Mouse (Mus musculus) forebrain, embryonic 14.5 days (tissue): ENCODE results near the gene Ccdc159. TPM values are rescaled to one million over a fixed set of nuclear protein-coding genes. Genes with fewer than 3 reads are reported as not detected.
A peak's percentile ranks its signal among the peaks of the same experiment; 100 is the strongest.

Experiments
- ATAC-seq: fragments of 200-750 bp; cut with Nextera tagmentation; 2 replicates; pipeline ENCODE4 v1.8.0; 2017; ENCODE audit warnings: mild to moderate bottlenecking, moderate library complexity
- DNase-seq: peaks from one replicate; pipeline ENCODE4 v3.0.0-alpha.2; 2015; ENCODE audit warnings: low spot score
- H3K27ac ChIP-seq: fragments of 300-500 bp; sonication (generic); 2 replicates; pipeline ENCODE4 v1.5.1; 2014; ENCODE audit warnings: low read depth, mild to moderate bottlenecking, control low read depth, low read length, moderate library complexity
- H3K27me3 ChIP-seq: fragments of 300-500 bp; sonication (generic); replicated peaks from 2 replicates; pipeline ENCODE4 v1.6.1; 2014; ENCODE audit warnings: low read length, control low read depth, mixed read lengths; ENCODE audit not compliant: control insufficient read depth, insufficient read depth
- H3K36me3 ChIP-seq: fragments of 300-500 bp; sonication (generic); 2 replicates; pipeline ENCODE4 v1.6.1; 2014; ENCODE audit warnings: low read length, control low read depth; ENCODE audit not compliant: control insufficient read depth, insufficient read depth
- H3K4me1 ChIP-seq: fragments of 300-500 bp; sonication (generic); 2 replicates; pipeline ENCODE4 v1.6.1; 2014; ENCODE audit warnings: antibody characterized with exemption, low read length, control low read depth; ENCODE audit not compliant: control insufficient read depth, insufficient read depth
- H3K4me2 ChIP-seq: fragments of 300-500 bp; sonication (generic); 2 replicates; pipeline ENCODE4 v1.6.1; 2014; ENCODE audit warnings: mild to moderate bottlenecking, control low read depth, low read length
- H3K4me3 ChIP-seq: fragments of 300-500 bp; sonication (generic); 2 replicates; pipeline ENCODE4 v1.5.1; 2014; ENCODE audit warnings: low read depth, low read length, control low read depth
- H3K9ac ChIP-seq: fragments of 300-500 bp; sonication (generic); 2 replicates; pipeline ENCODE4 v1.6.1; 2014; ENCODE audit warnings: mild to moderate bottlenecking, low read length, control low read depth, moderate library complexity
- H3K9me3 ChIP-seq: fragments of 300-500 bp; sonication (generic); replicated peaks from 2 replicates; pipeline ENCODE4 v1.6.1; 2016; ENCODE audit warnings: low read length, control low read depth, mixed read lengths; ENCODE audit not compliant: control insufficient read depth
- WGBS: fragments of 180-500 bp; shearing (Covaris S2); extraction: QIAGEN DNeasy Blood & Tissue Kit; methylation state at CpG from one replicate; pipeline ENCODE4 v1.1.7; 2014; 5-methylcytosine and 5-hydroxymethylcytosine counted together
- polyA plus RNA-seq: library from polyadenylated mRNA; unstranded; fragments of >200 nt; fragmentation: Nextera tagmentation; extraction: Ambion mirVana; gene quantifications from 2 replicates; pipeline ENCODE4 v1.2.1, GENCODE M21; 2014

Ccdc159 gene
- polyA plus RNA-seq, 1 experiment from 2014 or later, result 3.5 TPM

DNA sequence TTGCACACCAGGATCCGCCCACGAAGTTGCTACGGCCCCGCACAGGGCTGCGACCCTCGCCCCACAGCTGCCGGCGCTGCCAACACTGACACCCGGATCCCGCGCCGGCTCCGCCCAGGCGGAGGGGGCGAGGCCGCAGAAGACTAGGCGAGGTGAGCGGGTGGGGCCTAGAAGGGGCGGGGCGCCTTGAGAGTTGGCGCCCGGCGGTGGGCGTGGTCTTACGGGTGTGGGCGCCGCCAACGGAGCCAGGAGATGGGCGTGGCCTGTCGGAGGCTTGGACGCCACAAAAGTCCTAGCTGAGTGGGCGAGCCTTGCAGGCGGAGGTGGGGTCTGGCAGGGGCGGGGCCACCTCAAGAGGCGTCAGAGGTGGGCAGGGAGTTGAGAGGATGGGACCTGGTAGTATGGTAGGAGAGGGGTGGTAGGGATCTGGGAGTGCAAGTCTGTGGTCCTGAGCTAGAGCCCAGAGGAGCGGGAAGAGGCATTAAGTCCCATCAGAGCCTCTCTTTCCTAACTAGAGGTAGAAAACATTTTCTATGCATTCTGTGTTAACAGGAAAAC, 9.2 kb upstream of the Ccdc159 start, which contains the start of gene Rab3d:
Gene Rab3d, minus strand, starts transcription at position 158 of the 558 bp plus-strand sequence.
- Histone ChIP-seq H3K27ac (peak within 1 kb of the TSS; percentile 86), H3K9ac (peak within 1 kb of the TSS; percentile 76), H3K4me1 (no peaks in the 10 kb centered on the region), H3K4me3 (peak within 1 kb of the TSS; percentile 60), H3K9me3 (no peaks in the 10 kb centered on the region), H3K4me2 (peak within 1 kb of the TSS; percentile 81), H3K36me3 (0 out of 2 replicates have a peak, but pooled peaks cover 6% of the 10 kb centered on the region), H3K27me3 (no peaks in the 10 kb centered on the region)
- under 1% methylated on average over 36 of the region's 36 CpGs for WGBS
- peak; percentile 97 for DNase-seq
- peak; percentile 95 for ATAC-seq

- no peaks in the 10 kb centered on the region for H3K4me1 ChIP-seq
- no peak for ATAC-seq
- no peak overlapping the region for H3K27ac ChIP-seq
Measured at GRCm38 (mm10) chr9:21918692-21919384, 8.4 kb upstream of the Ccdc159 start.

DNA sequence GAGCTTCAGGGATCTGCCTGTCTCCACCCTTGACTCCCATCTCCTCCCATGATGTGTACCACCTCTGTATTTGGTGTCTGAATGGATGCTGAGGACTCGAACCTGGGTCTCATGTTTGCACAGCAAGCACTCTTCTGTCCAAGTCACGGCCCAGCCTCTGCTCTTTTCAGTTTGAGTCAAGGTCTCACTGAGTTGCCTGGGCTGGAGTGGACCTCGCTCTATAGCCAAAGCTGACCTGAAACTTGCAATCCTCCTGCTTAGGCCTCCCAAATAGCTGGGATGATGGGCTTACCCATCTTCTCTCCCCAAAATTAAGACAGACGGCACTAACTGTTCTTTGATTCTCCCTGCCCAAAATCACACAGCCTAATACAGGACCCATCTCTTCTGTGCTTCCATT, 4.2 kb upstream of the Ccdc159 start:
- DNase-seq, result no peak
- no peak overlapping the region for H3K9ac ChIP-seq
- no peaks in the 10 kb centered on the region for H3K27me3 ChIP-seq
- H3K27ac ChIP-seq, result no peak overlapping the region
- no peak for ATAC-seq
- H3K4me2 ChIP-seq, result no peak overlapping the region
- H3K4me1 ChIP-seq, result peaks cover 7% of the 10 kb centered on the region; the same call in 1 of the 2 replicates
- no peak overlapping the region for H3K4me3 ChIP-seq
- 92% methylated on average over 4 of the region's 4 CpGs for WGBS
- H3K9me3 ChIP-seq, result no peaks in the 10 kb centered on the region
- H3K36me3 ChIP-seq, result no peaks in the 10 kb centered on the region

More at GRCm38 (mm10) chr9:21918692-21919384, 8.4 kb upstream of the Ccdc159 start:
- Histone ChIP-seq H3K9me3 (no peaks in the 10 kb centered on the region), H3K9ac (no peak overlapping the region), H3K36me3 (0 out of 2 replicates have a peak, but pooled peaks cover 6% of the 10 kb centered on the region), H3K4me2 (peak overlapping the region; percentile 81), H3K27me3 (no peaks in the 10 kb centered on the region), H3K4me3 (no peak overlapping the region)
- WGBS, result 25% methylated on average over 5 of the region's 5 CpGs
- DNase-seq, result no peak

DNA sequence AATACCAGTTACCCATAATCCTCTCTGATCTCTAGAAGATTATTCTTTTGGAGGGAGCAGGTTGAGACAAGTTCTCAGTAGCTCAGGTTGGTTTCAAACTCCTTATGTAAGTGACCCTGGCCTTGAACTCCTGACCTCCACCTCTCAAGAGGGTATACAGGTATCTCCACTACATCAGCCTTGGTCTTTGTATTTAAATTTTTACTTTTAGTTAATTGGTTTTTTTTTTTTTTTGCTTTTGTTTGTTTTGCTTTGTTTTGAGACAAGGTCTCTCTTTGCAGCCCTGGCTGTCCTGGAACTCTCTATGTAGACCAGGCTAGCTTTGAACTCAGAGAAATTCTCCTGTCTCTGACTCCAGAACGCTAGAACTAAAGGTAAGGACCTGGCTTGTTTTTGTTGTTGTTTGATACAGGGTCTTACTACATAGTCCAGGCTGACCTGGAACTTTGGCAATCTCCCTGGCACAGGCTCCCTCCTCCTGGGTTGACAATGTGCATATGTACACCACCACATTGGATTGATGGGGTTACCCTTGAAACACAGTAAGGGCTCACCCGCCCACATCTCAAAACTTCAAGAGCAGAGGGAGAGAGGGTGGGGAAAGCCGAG, 3.7 kb upstream of the Ccdc159 start:
- Histone ChIP-seq H3K4me2 (no peak overlapping the region), H3K9ac (no peak overlapping the region), H3K9me3 (no peaks in the 10 kb centered on the region), H3K27me3 (no peaks in the 10 kb centered on the region), H3K4me3 (no peak overlapping the region), H3K27ac (no peak overlapping the region), H3K4me1 (peaks cover 7% of the 10 kb centered on the region; the same call in 1 of the 2 replicates), H3K36me3 (no peaks in the 10 kb centered on the region)
- 90% methylated on average over 3 of the region's 3 CpGs for WGBS
- ATAC-seq (no peak), DNase-seq (no peak)

GRCm38 (mm10) chr9:21924099-21924493, 3.2 kb upstream of the Ccdc159 start:
- DNase-seq, result no peak
- no peak overlapping the region for H3K4me3 ChIP-seq

GRCm38 (mm10) chr9:21925034-21925433, 2.2 kb upstream of the Ccdc159 start:
- peaks cover 7% of the 10 kb centered on the region; the same call in 1 of the 2 replicates for H3K4me1 ChIP-seq
- ATAC-seq (no peak), DNase-seq (no peak)
- 91% methylated on average over 3 of the region's 3 CpGs for WGBS
- no peak overlapping the region for H3K4me3 ChIP-seq
- H3K27me3 ChIP-seq, result no peaks in the 10 kb centered on the region
- H3K27ac ChIP-seq, result no peak overlapping the region
- no peak overlapping the region for H3K9ac ChIP-seq
- H3K9me3 ChIP-seq, result no peaks in the 10 kb centered on the region
- H3K36me3 ChIP-seq, result no peaks in the 10 kb centered on the region
- no peak overlapping the region for H3K4me2 ChIP-seq

More at GRCm38 (mm10) chr9:21924099-21924493, 3.2 kb upstream of the Ccdc159 start:
- 77% methylated on average over 6 of the region's 6 CpGs for WGBS
- peaks cover 7% of the 10 kb centered on the region; the same call in 1 of the 2 replicates for H3K4me1 ChIP-seq
- ATAC-seq, result no peak
- H3K4me2 ChIP-seq, result no peak overlapping the region
- H3K9me3 ChIP-seq, result no peaks in the 10 kb centered on the region
- H3K9ac ChIP-seq, result no peak overlapping the region
- no peak overlapping the region for H3K27ac ChIP-seq
- H3K36me3 ChIP-seq, result no peaks in the 10 kb centered on the region
- no peaks in the 10 kb centered on the region for H3K27me3 ChIP-seq

DNA sequence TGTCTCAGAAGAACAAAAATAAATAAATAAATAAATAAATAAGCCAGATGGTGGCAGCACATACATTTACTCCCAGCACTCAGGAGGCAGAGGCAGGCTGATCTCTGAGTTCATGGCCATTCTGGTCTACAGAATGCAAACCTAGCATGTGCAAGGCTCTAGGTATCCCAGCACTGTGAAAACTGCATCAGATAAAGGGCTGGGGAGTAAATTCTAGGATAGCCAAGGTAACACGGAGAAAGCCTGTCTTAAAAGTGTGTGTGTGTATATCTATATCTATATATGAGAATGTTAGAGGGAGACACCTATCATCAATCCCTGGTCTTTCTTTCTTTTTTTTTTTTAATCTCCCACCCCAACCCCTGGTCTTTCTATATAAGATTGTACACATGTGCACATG, 1.8 kb upstream of the Ccdc159 start:
- Histone ChIP-seq H3K9ac (no peak overlapping the region), H3K36me3 (no peaks in the 10 kb centered on the region), H3K4me1 (peaks cover 7% of the 10 kb centered on the region; the same call in 1 of the 2 replicates), H3K27me3 (no peaks in the 10 kb centered on the region), H3K4me3 (no peak overlapping the region), H3K9me3 (no peaks in the 10 kb centered on the region), H3K4me2 (no peak overlapping the region), H3K27ac (no peak overlapping the region)
- ATAC-seq (no peak), DNase-seq (no peak)
- WGBS, result 100% methylated on average over 1 of the region's 1 CpGs

- Histone ChIP-seq H3K4me3 (no peak overlapping the region), H3K36me3 (no peaks in the 10 kb centered on the region), H3K9me3 (no peaks in the 10 kb centered on the region), H3K27me3 (no peaks in the 10 kb centered on the region), H3K4me2 (peak overlapping the region; percentile 62), H3K9ac (no peak overlapping the region; the same call in 1 of the 2 replicates), H3K27ac (no peak overlapping the region), H3K4me1 (peaks cover 7% of the 10 kb centered on the region; the same call in 1 of the 2 replicates)
- WGBS, result 88% methylated on average over 6 of the region's 6 CpGs
- no peak for DNase-seq
- no peak for ATAC-seq
Measured at GRCm38 (mm10) chr9:21926155-21926554, 1.1 kb upstream of the Ccdc159 start.
